Mouse (Mus musculus) gonadal fat pad, adult 2 months (tissue): ENCODE measurements at regions not wholly inside any gene's neighbourhood (a gene's known extent, or its start where the extent isn't known, plus 50 kb on each side); places are given as distances from the start of the nearest gene placed in this dataset.

ENCODE experiments used
- DNase-seq: peaks from one replicate; pipeline ENCODE4 v3.0.0-alpha.2; 2012; ENCODE audit warnings: low read depth

DNA sequence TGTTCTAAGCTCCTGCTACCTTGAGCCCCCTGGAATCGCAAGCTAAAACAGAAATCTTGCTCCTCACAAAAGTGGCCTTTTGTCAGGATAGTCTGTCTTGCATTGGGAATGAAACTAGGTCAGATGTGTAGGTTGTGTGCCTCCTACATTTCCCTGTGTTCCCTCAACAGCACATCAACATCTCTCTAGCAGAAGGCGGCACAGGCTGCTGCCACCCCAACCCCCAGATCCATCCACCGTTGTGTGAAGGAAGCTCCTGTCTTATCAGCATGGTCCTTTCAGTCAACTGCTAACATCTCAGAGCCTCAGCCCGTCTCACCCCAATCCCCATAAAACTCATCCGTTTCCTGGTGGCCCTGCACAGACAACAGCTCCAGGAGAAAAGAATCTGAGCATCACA lies 272.0 kb upstream of the Tbx3 start:
- DNase-seq, result no peak

DNA sequence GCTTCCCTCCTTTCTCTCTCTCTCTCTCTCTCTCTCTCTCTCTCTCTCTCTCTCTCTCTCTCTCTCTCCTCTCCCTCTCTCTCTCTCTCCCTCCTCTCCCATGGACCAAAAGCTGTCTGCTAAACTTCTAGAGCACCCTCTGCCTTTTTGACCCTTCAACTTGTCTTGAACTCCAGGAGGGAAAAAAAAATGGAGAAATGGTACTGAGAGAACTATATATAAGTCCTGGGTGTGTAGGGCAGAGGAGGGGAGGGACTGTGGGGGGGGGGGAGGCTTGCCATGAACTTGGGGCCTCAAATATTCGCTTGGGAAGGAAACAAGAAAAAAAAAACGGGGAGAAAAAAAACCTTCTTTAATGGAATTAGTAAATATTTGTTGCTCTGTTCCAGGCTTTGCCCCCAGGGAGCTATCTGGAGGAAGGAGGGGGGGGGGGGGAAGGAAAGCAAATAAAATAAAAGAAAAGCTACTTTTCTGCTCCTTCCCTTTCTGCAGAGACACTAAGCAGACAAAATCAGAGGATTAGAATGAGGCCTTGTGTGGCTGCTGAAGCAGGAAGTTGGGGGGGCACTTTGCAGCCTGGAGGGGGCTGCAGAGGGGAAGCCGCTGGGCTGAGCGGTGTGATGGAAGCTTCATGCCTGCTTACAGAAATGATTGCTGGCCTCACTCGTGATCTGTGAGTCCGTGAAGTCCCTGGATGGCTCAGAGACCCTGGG lies 270.1 kb upstream of the Tbx3 start:
- no peak for DNase-seq

DNA sequence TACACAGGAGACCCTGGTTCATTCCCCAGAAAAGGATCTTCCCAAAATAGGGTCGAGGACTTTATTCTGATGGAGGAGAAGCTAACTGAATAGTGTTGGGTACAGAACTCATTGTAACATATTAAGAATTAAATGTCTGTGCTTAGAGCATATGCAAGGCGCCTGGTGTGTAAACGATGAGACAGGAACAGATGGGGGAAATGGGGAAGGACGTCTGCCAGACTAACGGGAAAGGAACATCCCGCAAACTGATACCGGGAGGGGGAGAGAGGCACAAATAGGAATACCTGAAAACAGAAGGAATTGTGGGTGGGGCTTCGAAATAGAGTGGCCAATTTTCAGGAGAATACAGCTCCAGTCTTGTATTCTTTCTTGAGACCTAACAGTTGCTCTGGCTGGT lies 268.6 kb upstream of the Tbx3 start:
- DNase-seq, result no peak

DNA sequence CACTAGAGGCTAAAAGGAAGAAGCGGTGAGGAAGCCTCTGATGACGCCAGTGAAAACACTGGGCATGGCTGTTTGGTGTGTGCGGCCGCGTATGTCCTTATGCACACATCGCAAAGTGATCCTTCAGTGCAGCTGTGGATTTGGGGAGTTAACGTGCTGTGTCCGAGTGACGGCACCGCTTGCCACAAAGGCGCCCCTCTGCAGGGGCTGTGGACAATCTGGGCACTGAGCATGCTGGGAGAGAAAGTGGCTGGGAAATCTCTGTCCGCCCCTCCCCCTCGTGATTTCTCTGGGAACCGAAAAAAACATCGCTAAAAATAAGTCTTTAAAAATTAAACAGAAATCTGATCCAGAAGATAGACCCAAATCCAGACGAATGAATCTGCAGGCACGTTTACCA lies 267.8 kb upstream of the Tbx3 start:
- no peak for DNase-seq

DNA sequence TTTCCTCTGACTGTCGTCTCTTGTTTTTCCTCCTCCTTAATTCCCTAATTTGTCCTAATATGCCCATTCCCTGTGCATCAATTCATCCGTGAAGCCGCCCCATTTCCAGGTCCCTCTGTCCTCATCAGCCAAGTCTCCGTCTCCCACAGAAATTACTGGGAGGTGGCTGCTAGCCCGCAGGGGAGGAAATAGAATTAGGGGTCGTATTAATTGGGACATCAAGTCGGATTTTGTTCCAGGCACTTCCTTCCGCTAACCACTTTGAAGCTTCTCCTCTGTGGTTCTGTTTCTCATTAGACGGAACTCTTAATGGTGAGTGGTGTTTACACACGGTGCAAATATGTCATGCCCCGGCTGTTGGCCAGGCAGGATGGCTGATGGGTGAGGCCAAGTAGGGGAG lies 259.5 kb upstream of the Tbx3 start:
- no peak for DNase-seq

DNA sequence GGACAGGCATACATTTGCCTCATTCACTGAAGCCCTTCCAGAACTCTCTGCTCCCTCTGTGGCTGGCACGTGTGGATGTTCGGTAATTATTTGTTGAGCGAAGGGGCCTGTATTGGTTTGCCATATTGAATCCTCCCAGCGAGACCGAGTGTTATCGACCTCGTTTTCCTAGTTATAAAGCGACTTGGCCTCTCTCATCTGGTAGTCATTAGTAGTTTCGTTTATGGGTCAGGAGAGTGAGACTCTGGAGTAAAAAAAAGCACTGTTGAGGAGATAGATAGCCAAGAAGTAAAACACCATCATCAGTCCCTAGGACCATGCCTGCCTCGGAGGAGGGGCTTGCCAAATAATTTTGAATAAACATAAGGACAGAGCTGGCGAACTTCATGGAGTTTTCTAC lies 254.6 kb upstream of the Tbx3 start:
- no peak for DNase-seq

DNA sequence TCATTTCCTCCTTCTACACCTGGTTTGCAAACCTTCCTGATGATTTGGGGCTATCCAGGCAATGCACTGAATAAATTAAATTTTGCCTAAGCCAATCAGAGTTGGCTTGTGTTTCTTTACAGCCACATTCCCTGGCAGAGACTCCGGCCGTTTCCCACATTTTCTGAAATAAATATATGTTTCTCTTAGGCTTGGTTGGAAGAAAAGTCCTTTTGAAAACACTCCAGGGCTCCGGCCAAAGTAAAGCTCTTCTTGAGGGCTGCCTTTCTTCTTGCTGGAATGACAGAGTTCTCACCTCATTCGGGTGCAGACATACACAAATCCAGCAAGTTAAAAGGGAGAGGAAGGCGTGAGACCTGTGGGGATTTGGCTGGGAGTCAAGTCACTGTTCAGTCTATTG lies 252.0 kb upstream of the Tbx3 start:
- DNase-seq, result no peak

DNA sequence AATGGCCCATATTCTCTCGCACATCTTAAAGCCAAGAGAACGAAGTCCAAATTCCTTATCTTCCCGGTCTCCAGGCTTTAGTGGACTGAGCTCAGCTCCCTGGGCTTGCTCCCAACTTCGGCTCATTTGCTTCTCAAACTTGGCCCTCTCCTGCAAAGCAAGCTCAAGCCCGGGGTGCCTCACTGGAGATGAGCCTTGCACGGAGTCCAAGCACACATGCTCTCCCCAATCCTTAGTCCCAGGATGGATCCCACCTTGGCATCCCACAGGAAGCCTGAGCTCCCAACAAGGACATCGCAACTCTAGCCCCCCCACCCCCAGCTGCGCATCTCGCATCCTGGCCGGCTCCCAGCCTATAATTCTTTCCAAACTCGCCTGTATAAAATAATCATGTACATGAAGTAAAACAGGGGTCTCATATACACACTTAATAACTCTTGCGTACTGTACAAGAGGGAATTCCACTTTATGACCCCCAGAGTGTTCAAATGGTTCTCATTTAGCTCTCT lies 242.9 kb upstream of the Tbx3 start:
- DNase-seq, result no peak

DNA sequence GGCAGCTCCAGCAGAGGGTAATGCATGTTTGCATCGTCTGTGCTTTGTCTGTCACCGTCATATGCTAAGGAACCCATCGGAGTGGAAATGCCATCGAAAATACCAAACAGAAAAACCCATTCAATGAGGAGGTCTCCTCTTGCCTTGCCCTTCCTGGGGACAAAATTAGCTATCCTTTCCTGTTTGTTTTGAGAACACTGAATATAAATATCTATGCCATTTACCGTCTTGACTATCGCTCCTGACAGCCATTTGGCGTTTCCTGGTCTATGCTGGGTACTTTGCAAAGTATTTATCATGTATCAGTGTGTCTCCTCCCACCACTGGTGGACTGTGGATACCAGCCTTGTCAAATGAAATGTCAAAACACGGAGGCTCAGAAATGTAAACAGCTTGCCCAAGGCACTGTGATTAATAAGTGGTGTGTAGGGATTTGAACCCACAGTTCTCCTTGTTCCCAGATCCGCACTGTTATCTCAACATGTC lies 239.2 kb upstream of the Tbx3 start:
- DNase-seq, result no peak

DNA sequence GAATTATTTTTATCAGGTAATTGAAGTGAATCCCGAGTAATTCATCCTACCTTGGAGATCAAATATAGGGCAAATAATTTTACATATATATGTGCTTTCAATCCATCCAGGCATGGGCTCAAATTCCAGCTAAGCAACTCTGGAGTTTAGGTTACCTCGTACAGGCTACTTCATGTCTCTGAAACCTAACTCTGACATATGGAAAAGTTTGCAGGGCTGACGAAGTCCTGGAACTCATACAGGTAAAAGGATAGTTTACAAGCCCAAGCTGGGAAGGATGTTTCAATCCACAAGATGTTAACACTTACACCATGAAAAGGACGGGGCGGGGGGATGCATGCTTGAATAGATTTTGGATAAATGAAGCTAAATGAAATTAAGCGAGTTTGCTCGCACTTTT lies 235.9 kb upstream of the Tbx3 start:
- DNase-seq, result no peak

DNA sequence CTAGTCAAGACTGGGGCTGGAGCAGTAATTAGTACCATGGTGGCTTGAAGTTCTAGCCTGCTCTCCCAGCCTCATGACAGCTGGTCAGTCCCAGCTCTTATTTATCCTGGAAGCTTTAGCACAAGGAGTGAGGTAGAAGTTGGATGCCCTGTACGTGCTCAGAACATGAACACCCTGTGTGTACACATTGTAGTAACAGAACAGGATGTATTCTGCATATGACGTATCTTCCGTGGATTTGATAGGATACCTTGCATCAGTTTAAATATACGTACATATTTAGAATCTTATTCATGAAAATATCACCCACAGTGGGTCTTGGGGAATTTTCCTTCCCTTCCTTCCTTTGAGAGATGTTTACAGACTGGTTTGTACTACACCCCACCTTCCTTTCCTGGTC lies 222.0 kb upstream of the Tbx3 start:
- no peak for DNase-seq

DNA sequence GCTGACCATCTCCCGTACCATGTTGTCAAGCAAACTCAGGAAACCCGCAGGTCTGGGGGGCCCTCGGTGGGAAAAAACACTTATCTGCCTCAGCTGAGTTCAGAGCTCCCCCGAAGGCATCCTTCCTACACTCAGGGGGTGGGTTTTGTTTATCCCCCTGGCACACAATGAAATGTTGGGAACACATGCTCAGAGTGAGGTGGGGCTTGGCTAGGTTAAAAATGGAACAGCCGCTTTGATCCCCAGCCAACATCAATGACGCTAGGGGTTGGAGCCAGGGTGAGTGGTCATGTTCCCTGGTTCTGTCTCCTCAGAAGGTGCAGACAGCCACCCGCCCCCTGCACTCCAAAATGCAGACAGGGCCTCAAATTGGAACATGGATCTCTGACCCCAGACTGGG lies 221.3 kb upstream of the Tbx3 start:
- DNase-seq, result no peak

DNA sequence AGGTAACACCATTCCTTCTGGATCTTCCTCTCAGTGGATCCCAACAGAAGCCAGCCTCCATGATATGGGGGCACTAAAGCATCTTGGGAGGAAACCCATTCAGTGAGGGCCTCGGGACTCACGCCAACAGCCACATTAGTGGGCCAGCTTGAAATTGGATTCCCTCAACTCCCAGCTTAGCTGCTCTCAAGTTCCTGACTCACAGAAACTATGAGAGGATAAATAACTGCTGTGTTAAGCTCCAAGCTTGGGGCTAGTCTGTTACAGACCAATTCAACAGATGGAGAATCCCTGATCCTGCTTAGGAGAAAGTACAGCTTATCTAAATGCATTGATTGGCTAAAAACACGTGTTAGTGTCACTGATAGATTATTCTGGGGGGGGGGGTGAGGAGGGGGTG lies 210.7 kb upstream of the Tbx3 start:
- no peak for DNase-seq

DNA sequence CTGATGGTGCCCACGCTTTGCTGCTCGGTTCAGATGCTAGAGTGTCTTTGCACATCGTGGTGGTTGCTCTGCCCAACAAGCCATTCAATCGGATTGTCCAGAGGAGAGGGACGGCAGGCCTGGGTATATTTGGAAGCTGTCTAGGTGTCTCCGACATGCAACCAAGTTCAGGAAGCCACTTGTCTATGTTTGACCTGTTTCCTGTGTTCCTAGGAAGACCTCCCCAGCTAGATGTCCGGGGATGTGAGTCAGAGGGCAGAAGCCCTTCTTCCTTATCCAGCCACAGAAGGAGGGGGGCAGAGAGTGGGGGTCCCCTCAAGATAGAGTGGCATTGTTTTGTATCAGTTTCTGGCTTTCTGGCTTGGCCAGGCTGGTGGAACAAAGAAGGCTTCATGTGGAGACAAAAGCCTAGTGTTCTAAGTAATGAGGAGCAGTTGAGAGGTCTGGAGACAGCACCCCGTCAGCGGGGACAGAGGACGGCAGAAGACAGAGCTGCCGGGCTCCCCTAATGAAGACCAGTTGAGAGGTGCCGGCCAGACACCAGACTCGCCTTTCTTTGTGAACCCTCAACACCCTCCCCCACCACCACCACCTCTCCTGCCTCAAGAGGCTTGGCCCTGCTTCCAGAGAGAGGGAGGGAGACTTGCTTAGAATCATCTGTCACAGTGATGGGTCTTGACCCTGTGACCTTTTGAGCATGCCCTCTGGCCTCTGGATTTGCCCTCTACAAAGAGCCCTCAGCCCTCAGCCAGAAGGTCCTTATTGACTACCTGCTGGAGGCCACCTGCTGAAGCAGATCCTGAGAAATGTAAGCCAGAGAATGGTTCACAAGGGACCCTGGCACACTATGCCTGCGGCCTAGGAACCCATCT lies 207.6 kb upstream of the Tbx3 start:
- no peak for DNase-seq

DNA sequence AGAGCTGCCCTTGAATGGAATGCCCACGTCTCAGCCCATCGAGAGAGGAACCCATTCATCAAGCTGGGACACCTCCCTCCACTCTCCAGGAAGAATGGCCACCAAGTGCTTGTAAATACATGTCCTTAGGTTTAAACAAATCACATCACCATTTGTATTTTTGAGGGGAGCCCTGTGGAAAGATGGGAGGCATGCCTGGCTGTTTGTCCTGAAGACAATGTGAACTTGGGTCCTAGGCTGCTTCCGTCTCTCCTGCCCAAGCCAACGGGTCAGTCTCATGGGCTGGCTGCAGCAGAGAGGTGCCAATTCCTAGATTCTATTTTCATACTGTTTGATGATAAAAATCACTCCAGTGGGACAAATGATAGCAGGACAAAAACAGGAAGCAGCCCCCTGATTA lies 205.9 kb upstream of the Tbx3 start:
- DNase-seq, result no peak

DNA sequence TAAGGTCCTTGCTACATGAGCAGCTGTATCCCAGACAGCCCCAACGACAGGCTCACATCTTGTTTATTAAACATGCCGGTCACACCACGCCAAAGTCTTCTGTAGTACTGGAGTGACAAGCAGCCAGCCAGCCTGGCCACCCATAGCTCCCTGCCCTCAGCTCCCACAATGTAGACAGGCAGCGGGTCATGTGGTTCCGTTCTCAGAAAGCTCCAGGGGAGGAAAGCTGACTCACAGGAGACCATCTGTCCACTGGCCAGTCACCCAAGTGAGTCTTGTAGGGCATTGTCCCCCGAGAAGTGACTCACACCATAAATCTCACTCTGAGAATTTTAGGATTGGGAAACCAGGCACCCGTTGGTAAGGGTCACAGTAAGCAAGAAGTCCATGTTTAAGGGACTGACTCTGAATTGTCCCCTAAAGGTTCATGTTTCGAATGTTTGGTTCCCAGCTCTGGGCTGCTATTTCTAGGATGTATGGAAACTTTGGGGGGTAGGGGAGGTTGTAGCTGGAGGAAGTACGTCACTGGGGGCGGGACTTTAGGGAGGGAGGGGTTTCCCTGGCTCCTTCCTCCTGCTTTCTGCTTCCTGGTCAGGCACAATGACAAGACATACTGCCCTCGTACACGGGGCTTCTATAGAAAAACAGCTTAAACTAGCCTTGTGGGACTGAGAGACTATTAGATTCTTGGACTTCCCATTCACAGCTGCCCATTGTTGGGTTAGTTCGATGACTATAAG lies 203.0 kb upstream of the Tbx3 start:
- DNase-seq, result no peak

DNA sequence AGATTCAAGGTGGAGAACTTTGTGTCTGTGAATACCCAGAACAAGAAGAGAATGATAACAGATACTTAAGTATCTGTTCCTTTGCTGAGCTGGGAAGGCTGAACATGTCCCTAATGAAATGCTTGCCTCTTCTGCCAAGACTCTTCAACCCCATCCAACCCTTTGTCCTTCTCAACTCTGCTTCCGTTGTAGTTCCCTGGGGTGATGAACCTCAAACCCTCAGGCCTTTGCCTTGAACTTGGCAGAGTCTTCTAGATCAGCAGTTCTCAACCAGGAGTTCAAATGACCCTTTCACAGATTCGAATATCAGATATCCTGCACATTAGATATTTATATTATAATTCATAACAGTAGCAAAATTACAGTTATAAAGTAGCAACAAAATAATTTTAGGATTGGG lies 192.5 kb upstream of the Tbx3 start:
- DNase-seq, result no peak

DNA sequence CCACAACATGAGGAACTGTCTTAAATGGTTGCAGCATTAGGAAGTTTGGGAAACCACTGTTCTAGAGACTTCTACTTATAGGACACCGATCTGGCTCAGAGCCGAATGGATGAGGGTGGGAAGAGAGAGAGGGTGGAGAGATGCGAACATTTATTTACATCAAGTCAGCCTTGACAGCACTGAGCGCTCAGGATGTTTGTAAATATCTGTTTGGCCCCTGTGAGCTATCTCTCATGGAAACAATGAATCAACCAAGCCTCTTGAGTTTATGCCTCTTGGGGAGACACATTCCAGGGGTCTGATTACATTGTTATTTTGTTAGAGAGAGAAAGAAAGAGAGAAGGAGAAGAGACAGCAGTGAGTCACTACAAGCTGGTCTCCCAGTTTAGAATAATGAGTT lies 192.1 kb upstream of the Tbx3 start:
- no peak for DNase-seq

DNA sequence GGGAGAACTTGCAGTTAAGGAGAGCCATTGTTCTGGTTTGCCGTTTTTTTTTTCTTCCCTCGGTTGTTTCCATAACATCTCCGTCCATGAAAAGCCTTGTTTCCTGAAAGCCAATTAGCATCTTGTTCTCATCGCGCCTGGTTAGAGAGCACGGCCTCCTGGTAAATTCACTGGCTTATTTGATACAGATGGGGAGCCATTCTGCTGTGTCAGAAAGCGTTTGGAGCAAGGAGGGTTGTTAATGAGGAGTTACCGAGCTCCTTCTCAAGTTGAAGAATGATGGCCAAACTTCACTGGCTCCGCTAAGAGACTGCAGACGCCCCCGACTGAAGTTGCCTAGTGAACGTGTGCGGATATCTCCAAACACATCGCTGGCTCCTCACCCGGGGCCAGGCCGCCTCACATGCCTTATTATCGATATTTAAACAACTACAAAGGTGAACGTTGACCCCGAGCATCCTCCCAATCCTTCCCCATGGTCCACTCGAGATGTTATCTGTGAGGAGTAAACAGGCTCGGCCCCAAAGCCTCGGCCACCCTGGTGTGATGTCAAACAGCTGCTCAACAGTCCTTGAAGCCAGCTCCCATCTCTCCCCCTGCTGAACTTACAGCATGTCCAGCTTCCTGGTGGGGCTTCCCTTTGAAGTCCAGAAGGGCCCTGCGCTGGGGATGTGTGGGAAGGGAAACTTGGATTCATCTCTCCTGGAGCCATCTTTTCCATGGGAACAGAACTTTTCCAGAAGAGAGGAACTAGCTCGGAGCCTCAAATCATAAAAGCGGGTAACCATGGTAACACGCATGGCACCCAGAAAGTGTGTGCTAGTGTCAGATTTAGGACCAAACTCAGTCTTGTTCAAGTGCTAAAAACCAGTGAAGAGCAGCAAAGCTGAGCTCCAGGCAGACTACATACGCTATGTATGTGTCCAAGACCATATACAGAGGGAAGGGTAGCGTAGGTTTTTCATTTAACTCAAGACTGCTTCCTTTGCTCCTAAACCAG lies 190.0 kb upstream of the Tbx3 start:
- DNase-seq, result no peak

DNA sequence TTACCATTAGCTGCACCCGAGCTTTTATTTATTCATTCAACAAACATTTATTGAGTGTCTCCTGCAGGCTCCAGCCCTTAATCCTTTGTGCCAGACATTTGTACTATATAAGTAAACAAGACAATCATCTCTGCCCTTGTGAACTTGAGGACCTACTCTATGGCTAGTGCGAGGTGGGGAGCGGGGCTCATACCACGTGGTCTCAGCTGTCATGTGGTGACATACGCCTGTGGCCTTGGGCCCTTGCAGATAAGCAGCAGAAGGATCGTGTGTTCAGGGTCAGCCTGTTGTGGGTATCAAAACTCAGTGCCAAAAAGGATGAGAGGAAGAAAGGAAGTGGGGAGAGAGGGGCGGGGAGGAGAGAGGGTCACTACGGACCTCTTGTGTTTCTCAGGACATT lies 186.8 kb upstream of the Tbx3 start:
- DNase-seq, result no peak

DNA sequence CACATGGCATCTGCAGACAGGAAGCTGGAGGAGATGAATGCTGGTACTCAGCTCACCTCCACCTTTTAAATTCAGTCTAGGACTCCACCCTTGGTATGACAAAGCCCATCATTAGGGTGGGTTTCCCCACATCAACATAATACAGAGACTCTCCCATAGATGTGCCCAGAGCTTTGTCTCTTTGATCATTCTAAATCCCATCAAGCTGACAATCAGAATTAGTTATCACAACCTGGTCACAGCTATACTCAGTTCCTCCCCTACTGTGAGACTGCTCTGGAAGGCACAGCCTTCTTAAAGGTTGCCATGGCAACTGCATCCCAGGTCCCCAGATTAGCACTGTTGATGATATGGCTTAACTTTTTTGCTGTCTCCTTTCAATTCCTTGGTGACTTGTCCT lies 184.3 kb upstream of the Tbx3 start:
- no peak for DNase-seq
